Mouse (Mus musculus): ENCODE data around the gene Lpar6. TPM values are rescaled to one million over a fixed set of nuclear protein-coding genes. Genes with fewer than 3 reads are reported as not detected.

Gene Lpar6
- polyA plus RNA-seq, 1 experiment: 1.0 TPM

DNA sequence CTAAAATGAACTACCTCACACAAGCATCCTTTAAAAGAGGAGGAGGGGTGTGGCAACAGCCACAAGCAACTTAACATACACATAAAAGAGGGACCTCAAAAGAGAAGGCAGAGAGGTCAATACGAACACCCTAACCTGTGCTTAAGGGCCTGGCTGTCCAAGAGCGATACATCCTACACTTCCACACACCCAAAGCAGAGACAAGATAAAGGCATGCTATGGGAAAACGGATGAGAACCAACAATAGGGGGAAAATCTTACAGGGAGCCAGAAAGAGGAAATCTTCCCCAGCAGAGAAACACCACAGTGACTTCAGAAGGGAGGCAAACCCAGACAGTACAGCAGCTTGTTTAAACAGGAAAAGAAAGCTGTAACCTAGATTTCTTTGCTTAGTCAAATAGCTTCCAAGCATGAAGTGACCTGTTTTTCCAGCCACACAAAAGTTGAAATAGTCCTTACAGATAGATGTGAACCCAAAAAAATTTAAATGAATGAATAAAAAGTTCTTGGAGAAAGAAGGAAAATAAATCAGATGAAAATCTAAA, 17.8 kb downstream of the Lpar6 start:
- TF ChIP-seq CEBPB (IDR thresholded peaks at IDR 0.05; ENCODE audit: low read depth) (no peak), USF1 (IDR thresholded peaks at IDR 0.05; ENCODE audit: low read depth) (no peak), CTCF (IDR thresholded peaks at IDR 0.05; ENCODE audit: control insufficient read depth, insufficient read depth, insufficient read length) (no peak), MYOG (IDR thresholded peaks at IDR 0.05; ENCODE audit: control insufficient read depth, extremely low read depth, insufficient read length) (no peak), MAX (IDR thresholded peaks at IDR 0.05) (no peak), MYOD1 (IDR thresholded peaks at IDR 0.05; ENCODE audit: control insufficient read depth, insufficient read length, low read depth) (no peak), FOSL1 (IDR thresholded peaks at IDR 0.05; ENCODE audit: insufficient read depth, low read length, poor library complexity, severe bottlenecking) (no peak)
- no peaks in the 10 kb centered on the region for H3K79me2 ChIP-seq (ENCODE audit: control insufficient read depth, insufficient read depth)
- H3K79me3 ChIP-seq (ENCODE audit: low read depth): no peaks in the 10 kb centered on the region
- H3ac ChIP-seq (ENCODE audit: control insufficient read depth, insufficient read length, low read depth): no peak overlapping the region
- H3K27me3 ChIP-seq (ENCODE audit: control insufficient read depth, insufficient read depth, insufficient read length): no peaks in the 10 kb centered on the region
- H3K4me3 ChIP-seq (ENCODE audit: insufficient read depth, poor library complexity, severe bottlenecking): no peak overlapping the region
- no peaks in the 10 kb centered on the region for H3K36me3 ChIP-seq (ENCODE audit: control insufficient read depth, insufficient read depth)

DNA sequence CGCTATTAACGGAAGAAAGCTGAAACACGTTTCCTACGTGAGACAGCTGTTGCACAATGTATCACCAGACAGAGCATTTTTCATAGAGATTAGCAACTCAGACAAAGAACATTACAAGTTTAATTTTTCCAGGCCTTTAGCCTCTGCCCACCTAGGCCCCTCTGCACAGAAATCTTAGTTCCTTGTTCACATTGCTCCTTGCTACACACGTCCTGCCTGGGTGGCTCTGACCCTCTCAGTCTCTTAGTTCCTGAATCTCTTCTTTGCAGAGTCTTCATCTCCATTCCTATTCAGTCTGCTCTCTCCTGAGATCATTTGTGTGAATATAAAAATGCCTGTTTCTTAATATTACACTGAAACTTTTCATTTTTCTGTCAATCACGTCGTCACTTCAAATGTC, 19.7 kb downstream of the Lpar6 start:
- Histone ChIP-seq H3K27me3 (ENCODE audit: control insufficient read depth, insufficient read depth, insufficient read length) (no peaks in the 10 kb centered on the region), H3K79me3 (ENCODE audit: low read depth) (no peaks in the 10 kb centered on the region), H3K36me3 (ENCODE audit: control insufficient read depth, insufficient read depth) (no peaks in the 10 kb centered on the region), H3ac (ENCODE audit: control insufficient read depth, insufficient read length, low read depth) (no peak overlapping the region), H3K79me2 (ENCODE audit: control insufficient read depth, insufficient read depth) (no peaks in the 10 kb centered on the region), H3K4me3 (ENCODE audit: insufficient read depth, poor library complexity, severe bottlenecking) (no peak overlapping the region)
- TF ChIP-seq MAX (IDR thresholded peaks at IDR 0.05) (no peak), CTCF (IDR thresholded peaks at IDR 0.05; ENCODE audit: control insufficient read depth, insufficient read depth, insufficient read length) (no peak)

- TF ChIP-seq CEBPB (IDR thresholded peaks at IDR 0.05; ENCODE audit: low read depth): no peak
- no peak for TF ChIP-seq MAX (IDR thresholded peaks at IDR 0.05)
- TF ChIP-seq MYOD1 (IDR thresholded peaks at IDR 0.05; ENCODE audit: control insufficient read depth, insufficient read length, low read depth): no peak
- no peak for TF ChIP-seq USF1 (IDR thresholded peaks at IDR 0.05; ENCODE audit: low read depth)
- no peak for TF ChIP-seq CTCF (IDR thresholded peaks at IDR 0.05; ENCODE audit: control insufficient read depth, insufficient read depth, insufficient read length)
- no peak for TF ChIP-seq MYOG (IDR thresholded peaks at IDR 0.05; ENCODE audit: control insufficient read depth, extremely low read depth, insufficient read length)
- no peak for TF ChIP-seq FOSL1 (IDR thresholded peaks at IDR 0.05; ENCODE audit: insufficient read depth, low read length, poor library complexity, severe bottlenecking)
- Histone ChIP-seq H3ac (ENCODE audit: control insufficient read depth, insufficient read length, low read depth) (no peak overlapping the region), H3K27me3 (ENCODE audit: control insufficient read depth, insufficient read depth, insufficient read length) (no peaks in the 10 kb centered on the region), H3K79me2 (ENCODE audit: control insufficient read depth, insufficient read depth) (no peaks in the 10 kb centered on the region), H3K79me3 (ENCODE audit: low read depth) (no peaks in the 10 kb centered on the region), H3K4me3 (ENCODE audit: insufficient read depth, poor library complexity, severe bottlenecking) (no peak overlapping the region), H3K36me3 (ENCODE audit: control insufficient read depth, insufficient read depth) (no peaks in the 10 kb centered on the region)
Observed at GRCm38 (mm10) chr14:73258181-73258580, 20.5 kb downstream of the Lpar6 start.

DNA sequence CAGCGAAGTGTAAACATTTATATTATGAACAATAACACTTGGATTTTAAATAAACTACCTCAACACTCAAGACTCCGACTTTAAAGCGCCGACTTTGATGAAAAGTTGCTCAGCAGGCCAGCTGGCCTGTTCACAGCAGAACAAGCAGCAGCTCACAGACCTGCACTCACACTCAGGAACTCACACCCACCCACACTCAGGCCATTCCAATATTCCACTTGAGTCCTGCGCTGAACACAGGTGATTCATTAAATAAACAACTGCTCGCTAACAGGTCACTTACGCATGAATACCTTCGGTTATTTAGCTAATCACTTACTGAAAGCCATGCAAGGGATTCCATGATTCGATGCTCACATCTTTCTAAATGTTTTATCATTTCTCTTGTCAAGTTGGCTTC, 24.5 kb downstream of the Lpar6 start:
- H3ac ChIP-seq (ENCODE audit: control insufficient read depth, insufficient read length, low read depth): no peak overlapping the region
- TF ChIP-seq FOSL1 (IDR thresholded peaks at IDR 0.05; ENCODE audit: insufficient read depth, low read length, poor library complexity, severe bottlenecking) (no peak), CEBPB (IDR thresholded peaks at IDR 0.05; ENCODE audit: low read depth) (no peak), CTCF (IDR thresholded peaks at IDR 0.05; ENCODE audit: control insufficient read depth, insufficient read depth, insufficient read length) (no peak), MYOD1 (IDR thresholded peaks at IDR 0.05; ENCODE audit: control insufficient read depth, insufficient read length, low read depth) (no peak), MAX (IDR thresholded peaks at IDR 0.05) (no peak), MYOG (IDR thresholded peaks at IDR 0.05; ENCODE audit: control insufficient read depth, extremely low read depth, insufficient read length) (no peak), USF1 (IDR thresholded peaks at IDR 0.05; ENCODE audit: low read depth) (no peak)
- no peaks in the 10 kb centered on the region for H3K36me3 ChIP-seq (ENCODE audit: control insufficient read depth, insufficient read depth)
- H3K79me2 ChIP-seq (ENCODE audit: control insufficient read depth, insufficient read depth): no peaks in the 10 kb centered on the region
- H3K27me3 ChIP-seq (ENCODE audit: control insufficient read depth, insufficient read depth, insufficient read length): no peaks in the 10 kb centered on the region
- H3K79me3 ChIP-seq (ENCODE audit: low read depth): no peaks in the 10 kb centered on the region
- no peak overlapping the region for H3K4me3 ChIP-seq (ENCODE audit: insufficient read depth, poor library complexity, severe bottlenecking)

DNA sequence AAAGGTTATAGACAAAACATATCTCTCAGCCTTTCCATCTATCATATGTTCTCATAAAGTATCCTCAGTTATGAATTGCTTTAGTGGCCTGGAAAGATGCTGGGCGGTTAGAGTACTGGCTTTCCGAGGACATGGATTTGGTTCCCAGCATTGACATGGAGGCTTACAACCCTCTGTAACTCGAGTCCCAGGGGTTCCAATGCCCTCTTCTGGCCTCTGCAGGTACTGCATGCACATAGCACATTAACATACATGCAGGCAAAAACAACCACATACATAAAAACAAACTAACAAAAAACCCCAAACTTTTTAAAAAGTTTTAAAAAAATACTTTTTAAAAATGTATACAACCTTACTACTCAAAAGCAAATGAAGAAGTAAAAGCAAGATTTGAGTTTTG, 28.5 kb downstream of the Lpar6 start:
- TF ChIP-seq USF1 (IDR thresholded peaks at IDR 0.05; ENCODE audit: low read depth) (no peak), CTCF (IDR thresholded peaks at IDR 0.05; ENCODE audit: control insufficient read depth, insufficient read depth, insufficient read length) (no peak), MYOG (IDR thresholded peaks at IDR 0.05; ENCODE audit: control insufficient read depth, extremely low read depth, insufficient read length) (no peak), MYOD1 (IDR thresholded peaks at IDR 0.05; ENCODE audit: control insufficient read depth, insufficient read length, low read depth) (no peak), CEBPB (IDR thresholded peaks at IDR 0.05; ENCODE audit: low read depth) (no peak), FOSL1 (IDR thresholded peaks at IDR 0.05; ENCODE audit: insufficient read depth, low read length, poor library complexity, severe bottlenecking) (no peak), MAX (IDR thresholded peaks at IDR 0.05) (no peak)
- Histone ChIP-seq H3K27me3 (ENCODE audit: control insufficient read depth, insufficient read depth, insufficient read length) (no peaks in the 10 kb centered on the region), H3K79me3 (ENCODE audit: low read depth) (no peaks in the 10 kb centered on the region), H3ac (ENCODE audit: control insufficient read depth, insufficient read length, low read depth) (no peak overlapping the region), H3K36me3 (ENCODE audit: control insufficient read depth, insufficient read depth) (no peaks in the 10 kb centered on the region), H3K79me2 (ENCODE audit: control insufficient read depth, insufficient read depth) (no peaks in the 10 kb centered on the region), H3K4me3 (ENCODE audit: insufficient read depth, poor library complexity, severe bottlenecking) (no peak overlapping the region)

DNA sequence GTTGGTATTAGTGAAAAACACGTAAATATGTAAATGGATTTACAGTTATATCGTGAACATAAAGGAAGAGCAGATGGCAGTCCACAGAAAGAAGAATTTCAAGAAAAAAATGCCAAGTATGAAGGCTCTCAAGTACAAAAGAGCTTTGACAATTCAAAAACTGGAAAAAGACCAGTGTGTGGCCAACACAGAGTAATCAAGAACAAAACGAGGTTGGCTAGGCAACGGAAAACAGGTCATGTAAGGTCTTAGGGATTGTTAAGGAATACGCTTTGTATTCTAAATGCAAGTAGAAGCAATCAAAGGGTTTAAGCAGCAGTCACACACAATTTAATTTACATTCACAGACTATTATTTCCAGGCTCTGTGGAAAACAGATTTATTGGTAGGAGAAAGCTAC, 34.1 kb downstream of the Lpar6 start:
- Histone ChIP-seq H3K36me3 (ENCODE audit: control insufficient read depth, insufficient read depth) (no peaks in the 10 kb centered on the region), H3ac (ENCODE audit: control insufficient read depth, insufficient read length, low read depth) (no peak overlapping the region), H3K27me3 (ENCODE audit: control insufficient read depth, insufficient read depth, insufficient read length) (no peaks in the 10 kb centered on the region), H3K4me3 (ENCODE audit: insufficient read depth, poor library complexity, severe bottlenecking) (no peak overlapping the region), H3K79me3 (ENCODE audit: low read depth) (no peaks in the 10 kb centered on the region), H3K79me2 (ENCODE audit: control insufficient read depth, insufficient read depth) (no peaks in the 10 kb centered on the region)
- TF ChIP-seq CTCF (IDR thresholded peaks at IDR 0.05; ENCODE audit: control insufficient read depth, insufficient read depth, insufficient read length) (no peak), MYOG (IDR thresholded peaks at IDR 0.05; ENCODE audit: control insufficient read depth, extremely low read depth, insufficient read length) (no peak), CEBPB (IDR thresholded peaks at IDR 0.05; ENCODE audit: low read depth) (no peak), MYOD1 (IDR thresholded peaks at IDR 0.05; ENCODE audit: control insufficient read depth, insufficient read length, low read depth) (no peak), FOSL1 (IDR thresholded peaks at IDR 0.05; ENCODE audit: insufficient read depth, low read length, poor library complexity, severe bottlenecking) (no peak), USF1 (IDR thresholded peaks at IDR 0.05; ENCODE audit: low read depth) (no peak), MAX (IDR thresholded peaks at IDR 0.05) (no peak)

Measured in C2C12 (cell line).